Comparison of ENCODE assay signal across 9 mouse cellular contexts in genomic region chr5:3197952-3198841, GRCm38 (mm10).
DNase-seq lines count a peak whose midpoint lies in the region; ATAC-seq and TF ChIP-seq lines count a peak whose summit lies in the region.
"Had no signal": no experiment of that assay in that cellular context is flagged by ENCODE, and none has a peak within 500 bp of the region (broad histone marks: within the 10 kb centered on the region; RNA-seq: fewer than 3 reads in every experiment).

No protein-coding gene starts in this region.

- H3K27me3 ChIP-seq in heart, embryonic 15.5 days = no peaks in the 10 kb centered on the region
- H3K27me3 ChIP-seq in limb, embryonic 13.5 days = no peaks in the 10 kb centered on the region
- H3K27me3 ChIP-seq in hindbrain, embryonic 11.5 days (ENCODE audit: control insufficient read depth, insufficient read depth, low read length) = no peaks in the 10 kb centered on the region
- no peaks in the 10 kb centered on the region for H3K27me3 ChIP-seq in thymus, adult 2 months (ENCODE audit: control insufficient read depth, insufficient read depth, low read length)
- H3K27me3 ChIP-seq: hindbrain, embryonic 15.5 days had no signal

- peak overlapping the region; percentile 36 for H3K9ac ChIP-seq in heart, embryonic 15.5 days
- H3K9ac ChIP-seq in limb, embryonic 13.5 days = no peak overlapping the region
- H3K9ac ChIP-seq in hindbrain, embryonic 11.5 days (ENCODE audit: low read depth, low read length) = no peak overlapping the region
- H3K9ac ChIP-seq: hindbrain, embryonic 15.5 days had no signal

- H3K36me3 ChIP-seq in heart, embryonic 15.5 days = no peaks in the 10 kb centered on the region
- no peaks in the 10 kb centered on the region for H3K36me3 ChIP-seq in limb, embryonic 13.5 days
- no peaks in the 10 kb centered on the region for H3K36me3 ChIP-seq in hindbrain, embryonic 11.5 days (ENCODE audit: control insufficient read depth, insufficient read depth, low read length)
- H3K36me3 ChIP-seq in thymus, adult 2 months (ENCODE audit: control insufficient read depth, insufficient read depth, low read length) = no peaks in the 10 kb centered on the region
- H3K36me3 ChIP-seq: hindbrain, embryonic 15.5 days had no signal

- peaks cover 3% of the 10 kb centered on the region; the same call in 1 of the 2 replicates for H3K4me1 ChIP-seq in brown adipose tissue, adult 24 weeks (ENCODE audit: control insufficient read depth, insufficient read depth, insufficient read length, low read length)
- H3K4me1 ChIP-seq in heart, embryonic 15.5 days (replicated peaks) = peaks cover 15% of the 10 kb centered on the region
- H3K4me1 ChIP-seq in limb, embryonic 13.5 days = peaks cover 19% of the 10 kb centered on the region
- no peaks in the 10 kb centered on the region for H3K4me1 ChIP-seq in hindbrain, embryonic 11.5 days (replicated peaks; ENCODE audit: control insufficient read depth, insufficient read depth, low read length)
- peaks cover 2% of the 10 kb centered on the region; the same call in 1 of the 2 replicates for H3K4me1 ChIP-seq in thymus, adult 2 months (replicated peaks; ENCODE audit: control insufficient read depth, insufficient read depth, low read length)
- H3K4me1 ChIP-seq: hindbrain, embryonic 15.5 days had no signal

- intact Hi-C loops in left cerebral cortex, postnatal 10 days (cut with DNase I) = no loop called here
- intact Hi-C loops in left cerebral cortex, postnatal 4 days (cut with DNase I) = no loop called here

- H3K4me2 ChIP-seq in heart, embryonic 15.5 days = peak overlapping the region; percentile 53
- peak overlapping the region; percentile 34 for H3K4me2 ChIP-seq in limb, embryonic 13.5 days (replicated peaks)
- H3K4me2 ChIP-seq in hindbrain, embryonic 11.5 days (replicated peaks; ENCODE audit: low read depth, low read length) = no peak overlapping the region
- H3K4me2 ChIP-seq: hindbrain, embryonic 15.5 days had no signal

- no peak for TF ChIP-seq POLR2A in thymus, adult 2 months (IDR thresholded peaks at IDR 0.05; ENCODE audit: control insufficient read depth, extremely low read depth, insufficient read depth, low read length, poor library complexity)

- TF ChIP-seq CTCF in thymus, adult 2 months (IDR thresholded peaks at IDR 0.05; ENCODE audit: borderline replicate concordance, control insufficient read depth, extremely low read depth, insufficient read depth, low read length, poor library complexity) = no peak

- DNase-seq in left cerebral cortex, postnatal 10 days (ENCODE audit: extremely low spot score in 1 of 2, low spot score in 2 of 2) = peak; percentile 5 to 27
- no peak for DNase-seq in left cerebral cortex, postnatal 4 days
- peak; percentile 11 for DNase-seq in mesoderm, embryonic 11.5 days (ENCODE audit: low read depth, low spot score)
- DNase-seq in hindbrain, embryonic 11.5 days (ENCODE audit: low spot score) = no peak
- no peak for DNase-seq in thymus, adult 2 months

- WGBS in heart, embryonic 15.5 days = 32% methylated on average over 16 of the region's 16 CpGs
- 49% methylated on average over 16 of the region's 16 CpGs for WGBS in limb, embryonic 13.5 days
- WGBS in hindbrain, embryonic 11.5 days = 60% methylated on average over 16 of the region's 16 CpGs
- 32% methylated on average over 16 of the region's 16 CpGs for WGBS in thymus, adult 2 months

- peak overlapping the region; percentile 1; the same call in 1 of the 2 replicates for H3K4me3 ChIP-seq in brown adipose tissue, adult 24 weeks (ENCODE audit: insufficient read depth, low read depth, low read length)
- peak overlapping the region; percentile 20 for H3K4me3 ChIP-seq in heart, embryonic 15.5 days
- H3K4me3 ChIP-seq in limb, embryonic 13.5 days = no peak overlapping the region
- H3K4me3 ChIP-seq in hindbrain, embryonic 11.5 days (ENCODE audit: low read depth, low read length) = no peak overlapping the region
- no peak overlapping the region for H3K4me3 ChIP-seq in thymus, adult 2 months (ENCODE audit: control insufficient read depth, insufficient read depth, low read length)
- H3K4me3 ChIP-seq: hindbrain, embryonic 15.5 days had no signal

- no peaks in the 10 kb centered on the region for H3K9me3 ChIP-seq in heart, embryonic 15.5 days (replicated peaks)
- no peaks in the 10 kb centered on the region for H3K9me3 ChIP-seq in limb, embryonic 13.5 days
- no peaks in the 10 kb centered on the region for H3K9me3 ChIP-seq in hindbrain, embryonic 11.5 days (ENCODE audit: control insufficient read depth, low read length)
- H3K9me3 ChIP-seq: hindbrain, embryonic 15.5 days had no signal

- H3K27ac ChIP-seq in brown adipose tissue, adult 24 weeks (replicated peaks; ENCODE audit: low read depth, low read length) = peak overlapping the region; percentile 67
- H3K27ac ChIP-seq in heart, embryonic 15.5 days = peak overlapping the region; percentile 71
- H3K27ac ChIP-seq in limb, embryonic 13.5 days = peak overlapping the region; percentile 75
- H3K27ac ChIP-seq in hindbrain, embryonic 11.5 days (ENCODE audit: low read depth, low read length) = no peak overlapping the region
- no peak overlapping the region for H3K27ac ChIP-seq in thymus, adult 2 months (ENCODE audit: control insufficient read depth, insufficient read depth, low read length)
- H3K27ac ChIP-seq: hindbrain, embryonic 15.5 days had no signal

- peak; percentile 83 for ATAC-seq in heart, embryonic 15.5 days (replicated peaks; ENCODE audit: insufficient number of reproducible peaks, insufficient read depth, low FRiP score, low read depth)
- peak; percentile 57; the same call in 1 of the 2 replicates for ATAC-seq in limb, embryonic 13.5 days (ENCODE audit: low FRiP score, low read depth)
- ATAC-seq in hindbrain, embryonic 11.5 days (ENCODE audit: low FRiP score) = no peak

Comparison
In these comparisons a context has a peak if more than half of its experiments do, and no peak if none do; other contexts are left out.
1. DNase-seq: peak in left cerebral cortex, postnatal 10 days (2 of 2) and mesoderm, embryonic 11.5 days (single experiment); none in left cerebral cortex, postnatal 4 days (single experiment), hindbrain, embryonic 11.5 days (single experiment) and thymus, adult 2 months (single experiment).
2. H3K27ac ChIP-seq: peak in brown adipose tissue, adult 24 weeks (single experiment), heart, embryonic 15.5 days (single experiment) and limb, embryonic 13.5 days (single experiment); none in hindbrain, embryonic 11.5 days (single experiment) and thymus, adult 2 months (single experiment).
3. H3K4me3 ChIP-seq: peak in brown adipose tissue, adult 24 weeks (single experiment) and heart, embryonic 15.5 days (single experiment); none in limb, embryonic 13.5 days (single experiment), hindbrain, embryonic 11.5 days (single experiment) and thymus, adult 2 months (single experiment).